8 mouse cellular contexts compared by ENCODE assay signal in genomic region chr4:132732148-132732684, GRCm38 (mm10). TPM values are rescaled to one million over a fixed set of nuclear protein-coding genes. Genes with fewer than 3 reads are reported as not detected.
DNase-seq lines count a peak whose midpoint lies in the region; ATAC-seq and TF ChIP-seq lines count a peak whose summit lies in the region.

Gene Xkr8 (minus strand): TSS chr4:132732546.

- H3K36me3 ChIP-seq in embryonic facial prominence, embryonic 13.5 days, result peaks cover 11% of the 10 kb centered on the region
- H3K36me3 ChIP-seq in heart, adult 2 months (ENCODE audit: control insufficient read depth, insufficient read depth, low read length), result no peaks in the 10 kb centered on the region
- H3K36me3 ChIP-seq in kidney, adult 2 months (ENCODE audit: control insufficient read depth, insufficient read depth, low read length), result no peaks in the 10 kb centered on the region
- no peaks in the 10 kb centered on the region for H3K36me3 ChIP-seq in liver, adult 2 months (ENCODE audit: control insufficient read depth, insufficient read depth, low read length)

- peak within 1 kb of the TSS; percentile 22; the same call in 1 of the 2 replicates for H3K27ac ChIP-seq in embryonic facial prominence, embryonic 13.5 days
- peak within 1 kb of the TSS; percentile 60 for H3K27ac ChIP-seq in heart, adult 2 months
- no peak within 1 kb of the TSS for H3K27ac ChIP-seq in kidney, adult 2 months (ENCODE audit: insufficient read depth, low read depth, low read length)
- no peak within 1 kb of the TSS for H3K27ac ChIP-seq in liver, adult 2 months (replicated peaks; ENCODE audit: insufficient read depth, low read depth, low read length)

- peak within 1 kb of the TSS; percentile 65 for H3K4me3 ChIP-seq in embryonic facial prominence, embryonic 13.5 days
- peak within 1 kb of the TSS; percentile 70 for H3K4me3 ChIP-seq in heart, adult 2 months
- peak within 1 kb of the TSS; percentile 55 for H3K4me3 ChIP-seq in kidney, adult 2 months (ENCODE audit: insufficient read depth, low read depth, low read length)
- peak within 1 kb of the TSS; percentile 55 for H3K4me3 ChIP-seq in liver, adult 2 months (ENCODE audit: insufficient read depth, low read depth, low read length)

- H3K4me1 ChIP-seq in embryonic facial prominence, embryonic 13.5 days, result peaks cover 12% of the 10 kb centered on the region
- H3K4me1 ChIP-seq in heart, adult 2 months (ENCODE audit: control insufficient read depth, insufficient read depth, low read length), result peaks cover 3% of the 10 kb centered on the region; the same call in 1 of the 2 replicates
- no peaks in the 10 kb centered on the region for H3K4me1 ChIP-seq in kidney, adult 2 months (ENCODE audit: control insufficient read depth, insufficient read depth, low read length)
- H3K4me1 ChIP-seq in liver, adult 2 months (ENCODE audit: control insufficient read depth, insufficient read depth, low read length), result peaks cover 8% of the 10 kb centered on the region; the same call in 1 of the 2 replicates

- TF ChIP-seq EP300 in heart, adult 2 months (IDR thresholded peaks at IDR 0.05; ENCODE audit: insufficient read depth, low read depth, low read length), result 0 out of 2 replicates have a peak, but pooled peaks have one; percentile 31

- intact Hi-C loops in heart, adult 2 months (cut with DNase I), result no loop called here

- no peaks in the 10 kb centered on the region for H3K79me2 ChIP-seq in heart, adult 2 months (replicated peaks; ENCODE audit: control insufficient read depth, insufficient read depth, low read length)
- no peaks in the 10 kb centered on the region for H3K79me2 ChIP-seq in liver, adult 2 months (ENCODE audit: control insufficient read depth, insufficient read depth, low read length)

- H3K9ac ChIP-seq in embryonic facial prominence, embryonic 13.5 days, result peak within 1 kb of the TSS; percentile 76
- peak within 1 kb of the TSS; percentile 62 for H3K9ac ChIP-seq in heart, adult 2 months (ENCODE audit: low read depth, low read length)
- peak within 1 kb of the TSS; percentile 40 for H3K9ac ChIP-seq in liver, adult 2 months (ENCODE audit: low read depth, low read length)

- TF ChIP-seq CTCF in heart, adult 2 months (IDR thresholded peaks at IDR 0.05), result peak; percentile 41
- TF ChIP-seq CTCF in kidney, adult 2 months (conservative IDR thresholded peaks at IDR 0.05; ENCODE audit: insufficient read depth, insufficient read length, low read depth, low read length), result peak; percentile 43
- peak; percentile 53 for TF ChIP-seq CTCF in liver, adult 2 months (IDR thresholded peaks at IDR 0.05; ENCODE audit: low read depth, low read length)

- peak within 1 kb of the TSS; percentile 89 for H3K4me2 ChIP-seq in embryonic facial prominence, embryonic 13.5 days

- no peaks in the 10 kb centered on the region for H3K9me3 ChIP-seq in embryonic facial prominence, embryonic 13.5 days

- WGBS in embryonic facial prominence, embryonic 13.5 days, result 2% methylated on average over 34 of the region's 34 CpGs
- WGBS in heart, adult 2 months, result 3% methylated on average over 34 of the region's 34 CpGs
- WGBS in kidney, adult 2 months, result 1% methylated on average over 34 of the region's 34 CpGs
- 1% methylated on average over 33 of the region's 34 CpGs for whole genome bisulfite sequencing in liver, adult 2 months

- no peaks in the 10 kb centered on the region for H3K27me3 ChIP-seq in embryonic facial prominence, embryonic 13.5 days
- H3K27me3 ChIP-seq in heart, adult 2 months (ENCODE audit: control insufficient read depth, insufficient read depth, low read length), result no peaks in the 10 kb centered on the region
- no peaks in the 10 kb centered on the region for H3K27me3 ChIP-seq in kidney, adult 2 months (replicated peaks; ENCODE audit: control insufficient read depth, insufficient read depth, low read length)
- no peaks in the 10 kb centered on the region for H3K27me3 ChIP-seq in liver, adult 2 months (ENCODE audit: control insufficient read depth, insufficient read depth, low read length)

- peak; percentile 94 for DNase-seq in 416B (ENCODE audit: low read depth)
- DNase-seq in adrenal gland, postnatal 36 days, result peak; percentile 96 to 99
- peak; percentile 93 to 94 for DNase-seq in heart, adult 2 months
- peak; percentile 95 for DNase-seq in kidney, adult 2 months
- DNase-seq in liver, adult 2 months (ENCODE audit: extremely low read depth, low read depth, low spot score), result peak; percentile 78
- DNase-seq in spleen, postnatal 4 days (ENCODE audit: low spot score in 2 of 2), result peak; percentile 92 to 96

- TF ChIP-seq POLR2A in heart, adult 2 months (IDR thresholded peaks at IDR 0.05; ENCODE audit: insufficient read depth, low read depth, low read length), result peak; percentile 52; the same call in 1 of the 2 replicates
- no peak for TF ChIP-seq POLR2A in kidney, adult 2 months (IDR thresholded peaks at IDR 0.05; ENCODE audit: low read depth, low read length)
- TF ChIP-seq POLR2A in liver, adult 2 months (IDR thresholded peaks at IDR 0.05; ENCODE audit: extremely low read depth, insufficient read depth, low read length), result peak; percentile 50; the same call in 1 of the 2 replicates

- ATAC-seq in embryonic facial prominence, embryonic 13.5 days (ENCODE audit: insufficient number of reproducible peaks, insufficient read depth, low FRiP score, low TSS enrichment, low read depth), result peak; percentile 88
- peak; percentile 84 for ATAC-seq in monocyte, adult 5-6 weeks (replicated peaks; ENCODE audit: insufficient number of reproducible peaks, low FRiP score, low TSS enrichment, poor library complexity, severe bottlenecking)

RNA-seq across cellular contexts. Expression of gene Xkr8, which starts in this region (rescaled TPM):
- total RNA-seq in adrenal gland, postnatal 36 days (2021), result 1 to 10 TPM; 3.3 to 5.7 TPM
- 6.0 and 7.6 TPM in 2 replicates for polyA plus RNA-seq in embryonic facial prominence, embryonic 13.5 days (2015; fragmentation: Nextera tagmentation; extraction: Ambion mirVana)
- total RNA-seq in heart, adult 2 months (2021), result 1 to 10 TPM; 1.2 to 2.9 TPM
- polyA plus RNA-seq in heart, adult 2 months (2012; rRNA removed), result 1.6 and 3.3 TPM in 2 replicates
- polyA plus RNA-seq in kidney, adult 2 months (2012; rRNA removed), result 4.4 and 6.2 TPM in 2 replicates
- 3.0 and 6.1 TPM in 2 replicates for total RNA-seq in liver, adult 2 months (2014; rRNA removed)
- polyA plus RNA-seq in liver, adult 2 months (2012; rRNA removed), result 5.9 and 10.1 TPM in 2 replicates
- 3.8 to 7.9 TPM (median 4.4 TPM) in 3 replicates for total RNA-seq in monocyte, adult 5-6 weeks (2017)

Comparison
In these comparisons a context has a peak if more than half of its experiments do, and no peak if none do; other contexts are left out.
1. H3K27ac ChIP-seq: peak in embryonic facial prominence, embryonic 13.5 days (single experiment) and heart, adult 2 months (single experiment); none in kidney, adult 2 months (single experiment) and liver, adult 2 months (single experiment).
2. Peak in every context shown above with its lines, with median percentiles within 50 percentile points of each other: DNase-seq, H3K4me3 ChIP-seq, H3K9ac ChIP-seq and CTCF ChIP-seq.